Mouse (Mus musculus) neural tube, embryonic 15.5 days (tissue): ENCODE data around the gene Tmem82. TPM values are rescaled to one million over a fixed set of nuclear protein-coding genes. Genes with fewer than 3 reads are reported as not detected.

Experiments used
- ATAC-seq: fragments of 200-750 bp; cut with Nextera tagmentation; 2 replicates; pipeline ENCODE4 v1.8.0; 2017; ENCODE audit warnings: mild to moderate bottlenecking, moderate TSS enrichment, moderate library complexity; ENCODE audit not compliant: low FRiP score
- H3K27ac ChIP-seq: fragments of 300-500 bp; sonication (generic); replicated peaks from 2 replicates; pipeline ENCODE4 v1.5.1; 2015; ENCODE audit warnings: mild to moderate bottlenecking, inconsistent platforms
- H3K27me3 ChIP-seq: fragments of 300-500 bp; sonication (generic); replicated peaks from 2 replicates; pipeline ENCODE4 v1.6.1; 2015; ENCODE audit warnings: inconsistent platforms
- H3K36me3 ChIP-seq: fragments of 300-500 bp; sonication (generic); 2 replicates; pipeline ENCODE4 v1.6.1; 2015; ENCODE audit warnings: inconsistent platforms
- H3K4me1 ChIP-seq: fragments of 300-500 bp; sonication (generic); 2 replicates; pipeline ENCODE4 v1.6.1; 2015; ENCODE audit warnings: inconsistent platforms
- H3K4me2 ChIP-seq: fragments of 300-500 bp; sonication (generic); 2 replicates; pipeline ENCODE4 v1.6.1; 2015; ENCODE audit warnings: inconsistent platforms, mild to moderate bottlenecking, moderate library complexity
- H3K4me3 ChIP-seq: fragments of 300-500 bp; sonication (generic); replicated peaks from 2 replicates; pipeline ENCODE4 v1.5.1; 2015; ENCODE audit warnings: mild to moderate bottlenecking, inconsistent platforms
- H3K9ac ChIP-seq: fragments of 300-500 bp; sonication (generic); replicated peaks from 2 replicates; pipeline ENCODE4 v1.6.1; 2015; ENCODE audit warnings: mild to moderate bottlenecking, inconsistent platforms
- H3K9me3 ChIP-seq: fragments of 300-500 bp; sonication (generic); replicated peaks from 2 replicates; pipeline ENCODE4 v1.6.1; 2016; ENCODE audit warnings: inconsistent platforms
- WGBS: fragments of 180-500 bp; shearing (Covaris S2); methylation state at CpG from one replicate; pipeline ENCODE4 v1.1.7; 2015; ENCODE audit warnings: mixed read lengths; 5-methylcytosine and 5-hydroxymethylcytosine counted together
- polyA plus RNA-seq: library from polyadenylated mRNA; unstranded; fragments of >200 nt; fragmentation: Nextera tagmentation; extraction: Ambion mirVana; gene quantifications from 2 replicates; pipeline ENCODE4 v1.2.1, GENCODE M21; 2015

Gene Tmem82
- polyA plus RNA-seq = 0.18 and 0.88 TPM in 2 replicates

GRCm38 (mm10) chr4:141618565-141619243 is at the start of gene Tmem82:
Gene Tmem82, minus strand, starts transcription at chr4:141618633.
- Histone ChIP-seq H3K4me3 (0 out of 2 replicates have a peak within 1 kb of the TSS, but pooled peaks have one; percentile 12), H3K27me3 (no peaks in the 10 kb centered on the region; the same call in 1 of the 2 replicates), H3K36me3 (no peaks in the 10 kb centered on the region), H3K27ac (no peak within 1 kb of the TSS), H3K4me1 (peaks cover 13% of the 10 kb centered on the region), H3K9ac (peak within 1 kb of the TSS; percentile 28; the same call in 1 of the 2 replicates), H3K9me3 (no peaks in the 10 kb centered on the region), H3K4me2 (peak within 1 kb of the TSS; percentile 48)
- 30% methylated on average over 19 of the region's 20 CpGs for WGBS
- no peak for ATAC-seq

DNA sequence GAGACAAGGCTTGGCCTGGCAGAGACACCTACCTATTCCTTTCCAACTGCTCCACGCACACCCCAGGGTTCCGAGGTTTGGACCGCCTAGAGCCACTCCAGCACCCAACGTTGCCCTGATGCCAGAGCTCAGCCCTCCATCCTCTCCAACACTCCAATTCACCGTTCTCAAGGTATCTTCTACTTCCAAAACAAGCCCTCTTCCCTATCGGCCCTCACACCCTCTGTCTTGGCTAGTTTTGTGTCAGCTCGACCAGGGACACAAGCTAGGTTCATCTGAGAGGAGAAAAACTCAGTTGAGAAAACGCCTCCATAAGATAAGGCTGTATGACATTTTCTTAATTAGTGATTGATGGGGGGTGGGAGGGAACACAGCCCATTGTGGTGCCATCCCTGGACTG is 46.4 kb upstream of the Tmem82 start, which contains the start of gene Plekhm2:
TSS of gene Plekhm2 (minus strand) at position 101 of the 400 bp plus-strand sequence.
- ATAC-seq = peak; percentile 36
- WGBS = 76% methylated on average over 8 of the region's 8 CpGs
- no peaks in the 10 kb centered on the region for H3K9me3 ChIP-seq

DNA sequence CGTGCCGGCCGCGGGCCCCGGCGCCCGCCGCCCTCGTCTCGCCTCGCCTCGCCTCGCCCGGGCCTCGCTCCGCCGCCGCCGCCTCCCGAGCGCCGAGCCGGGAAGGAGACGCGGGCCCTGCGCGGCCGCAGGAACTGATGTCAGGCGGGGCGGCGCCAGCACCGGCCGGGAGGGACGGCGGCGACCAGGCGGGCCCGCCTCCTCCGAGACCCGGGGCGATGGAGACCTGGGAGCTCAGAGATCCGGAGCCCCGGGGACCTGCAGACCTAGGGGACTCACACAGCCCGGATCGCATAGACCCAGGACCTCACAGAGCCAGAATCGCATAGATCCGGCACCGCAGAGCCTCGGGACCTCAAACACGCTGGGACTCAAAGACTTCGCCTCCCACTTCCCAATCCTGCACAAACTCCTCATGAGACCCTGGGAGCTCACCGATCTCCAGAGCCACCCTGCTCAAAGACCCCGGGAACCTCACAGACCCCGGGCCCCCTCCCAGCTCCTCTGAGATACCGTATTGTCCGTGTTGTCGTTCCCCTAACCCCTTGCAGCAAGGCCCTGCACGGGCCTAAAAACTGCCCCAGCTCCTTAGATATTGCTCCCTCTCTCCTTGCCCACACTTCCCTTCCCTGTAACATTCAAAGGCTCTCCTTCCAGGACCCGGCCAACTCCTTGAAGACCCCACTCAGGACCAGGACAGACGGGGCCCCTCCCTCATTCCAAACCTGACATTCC is 45.7 kb upstream of the Tmem82 start:
- H3K27me3 ChIP-seq = no peaks in the 10 kb centered on the region
- peak; percentile 88 for ATAC-seq
- peak overlapping the region; percentile 92 for H3K4me2 ChIP-seq
- no peaks in the 10 kb centered on the region for H3K9me3 ChIP-seq
- H3K4me3 ChIP-seq = peak overlapping the region; percentile 79
- H3K9ac ChIP-seq = peak overlapping the region; percentile 93
- WGBS = 1% methylated on average over 37 of the region's 60 CpGs
- H3K36me3 ChIP-seq = peaks cover 9% of the 10 kb centered on the region; the same call in 1 of the 2 replicates
- peak overlapping the region; percentile 85 for H3K27ac ChIP-seq
- H3K4me1 ChIP-seq = peaks cover 28% of the 10 kb centered on the region

More for the DNA sequence above, 46.4 kb upstream of the Tmem82 start, which contains the start of gene Plekhm2:
- Histone ChIP-seq H3K27ac (peak within 1 kb of the TSS; percentile 85), H3K4me3 (peak within 1 kb of the TSS; percentile 79), H3K27me3 (no peaks in the 10 kb centered on the region), H3K9ac (peak within 1 kb of the TSS; percentile 93), H3K4me2 (peak within 1 kb of the TSS; percentile 92), H3K4me1 (peaks cover 28% of the 10 kb centered on the region), H3K36me3 (peaks cover 9% of the 10 kb centered on the region; the same call in 1 of the 2 replicates)

GRCm38 (mm10) chr4:141663122-141663931 is 44.9 kb upstream of the Tmem82 start:
- no peaks in the 10 kb centered on the region for H3K9me3 ChIP-seq
- ATAC-seq = peak; percentile 37; the same call in 1 of the 2 replicates
- WGBS = 3% methylated on average over 45 of the region's 47 CpGs
- H3K4me1 ChIP-seq = peaks cover 28% of the 10 kb centered on the region
- peak overlapping the region; percentile 93 for H3K9ac ChIP-seq
- peaks cover 9% of the 10 kb centered on the region; the same call in 1 of the 2 replicates for H3K36me3 ChIP-seq
- H3K27ac ChIP-seq = peak overlapping the region; percentile 85
- H3K27me3 ChIP-seq = no peaks in the 10 kb centered on the region
- H3K4me3 ChIP-seq = peak overlapping the region; percentile 79
- H3K4me2 ChIP-seq = peak overlapping the region; percentile 92

DNA sequence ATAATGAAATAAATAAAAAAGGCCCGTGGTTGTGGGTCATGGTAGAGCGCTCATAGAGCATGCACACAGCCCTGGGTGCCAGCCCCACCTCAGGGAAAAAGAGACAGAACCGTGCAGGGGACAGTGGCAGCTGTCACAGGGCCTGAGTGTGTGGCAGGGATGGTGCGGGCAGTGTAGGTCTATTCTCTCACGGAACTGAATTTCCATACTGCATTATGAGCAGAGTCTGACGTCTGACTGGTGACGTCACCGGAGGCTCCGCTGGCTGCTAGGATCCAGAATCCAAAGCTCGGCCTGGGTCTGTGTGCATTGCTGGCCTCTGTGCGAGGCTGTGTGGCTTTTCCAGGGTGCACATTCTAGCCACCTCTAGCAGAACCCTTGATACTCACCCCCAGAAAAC is 42.5 kb upstream of the Tmem82 start:
- WGBS = 83% methylated on average over 11 of the region's 11 CpGs
- Histone ChIP-seq H3K4me3 (no peak overlapping the region), H3K4me1 (peaks cover 28% of the 10 kb centered on the region), H3K27me3 (no peaks in the 10 kb centered on the region), H3K4me2 (no peak overlapping the region), H3K27ac (no peak overlapping the region), H3K36me3 (peaks cover 14% of the 10 kb centered on the region; the same call in 1 of the 2 replicates), H3K9ac (no peak overlapping the region), H3K9me3 (no peaks in the 10 kb centered on the region)
- ATAC-seq = no peak

DNA sequence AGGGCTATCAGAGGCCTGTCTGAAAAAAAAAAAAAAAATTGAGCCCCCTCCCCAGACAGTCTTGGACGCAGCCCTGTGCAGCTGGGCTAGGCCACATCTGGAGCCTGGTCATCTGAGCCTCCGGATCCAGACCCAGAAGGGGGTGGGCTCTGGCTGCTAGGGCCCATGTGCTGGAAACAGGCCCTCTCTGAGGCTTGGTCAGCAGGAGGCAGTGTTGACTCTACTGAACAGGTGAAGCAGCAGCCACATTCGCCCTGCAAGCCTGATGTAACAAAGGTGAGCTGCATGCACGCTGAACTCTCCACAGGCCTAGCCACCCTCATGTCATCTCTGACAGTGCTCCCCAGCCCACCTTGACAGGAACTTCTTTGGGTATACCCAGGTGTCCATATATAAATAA is 41.3 kb upstream of the Tmem82 start:
- Histone ChIP-seq H3K4me1 (peaks cover 23% of the 10 kb centered on the region), H3K9me3 (no peaks in the 10 kb centered on the region), H3K4me3 (no peak overlapping the region)

GRCm38 (mm10) chr4:141658846-141659484 is 40.5 kb upstream of the Tmem82 start:
- 92% methylated on average over 6 of the region's 6 CpGs for WGBS
- H3K4me3 ChIP-seq = no peak overlapping the region
- H3K4me2 ChIP-seq = no peak overlapping the region

More for the DNA sequence above, 41.3 kb upstream of the Tmem82 start:
- no peak overlapping the region for H3K27ac ChIP-seq
- no peak for ATAC-seq
- H3K4me2 ChIP-seq = no peak overlapping the region
- peaks cover 14% of the 10 kb centered on the region; the same call in 1 of the 2 replicates for H3K36me3 ChIP-seq
- no peaks in the 10 kb centered on the region for H3K27me3 ChIP-seq
- 74% methylated on average over 4 of the region's 4 CpGs for WGBS
- no peak overlapping the region for H3K9ac ChIP-seq

GRCm38 (mm10) chr4:141656932-141657331 is 38.5 kb upstream of the Tmem82 start:
- no peak overlapping the region for H3K4me3 ChIP-seq
- no peak overlapping the region for H3K4me2 ChIP-seq
- WGBS = 78% methylated on average over 8 of the region's 8 CpGs
- H3K4me1 ChIP-seq = peaks cover 8% of the 10 kb centered on the region
- no peaks in the 10 kb centered on the region for H3K27me3 ChIP-seq
- H3K27ac ChIP-seq = no peak overlapping the region
- ATAC-seq = no peak
- H3K36me3 ChIP-seq = peaks cover 21% of the 10 kb centered on the region
- no peak overlapping the region for H3K9ac ChIP-seq
- H3K9me3 ChIP-seq = no peaks in the 10 kb centered on the region

More at GRCm38 (mm10) chr4:141658846-141659484, 40.5 kb upstream of the Tmem82 start:
- no peak overlapping the region for H3K9ac ChIP-seq
- no peak for ATAC-seq
- no peak overlapping the region for H3K27ac ChIP-seq
- H3K4me1 ChIP-seq = peaks cover 22% of the 10 kb centered on the region
- peaks cover 14% of the 10 kb centered on the region; the same call in 1 of the 2 replicates for H3K36me3 ChIP-seq
- H3K9me3 ChIP-seq = no peaks in the 10 kb centered on the region
- H3K27me3 ChIP-seq = no peaks in the 10 kb centered on the region

GRCm38 (mm10) chr4:141655908-141656608 is 37.6 kb upstream of the Tmem82 start:
- Histone ChIP-seq H3K9ac (no peak overlapping the region), H3K4me2 (no peak overlapping the region), H3K9me3 (no peaks in the 10 kb centered on the region), H3K36me3 (peaks cover 23% of the 10 kb centered on the region), H3K27me3 (no peaks in the 10 kb centered on the region), H3K4me1 (peaks cover 5% of the 10 kb centered on the region), H3K27ac (no peak overlapping the region), H3K4me3 (no peak overlapping the region)
- WGBS = 87% methylated on average over 12 of the region's 12 CpGs
- no peak for ATAC-seq

GRCm38 (mm10) chr4:141654509-141654908 is 36.1 kb upstream of the Tmem82 start:
- H3K36me3 ChIP-seq = peaks cover 16% of the 10 kb centered on the region
- H3K9ac ChIP-seq = no peak overlapping the region
- no peaks in the 10 kb centered on the region for H3K27me3 ChIP-seq
- 88% methylated on average over 6 of the region's 6 CpGs for WGBS
- no peak overlapping the region for H3K4me2 ChIP-seq
- ATAC-seq = no peak
- peaks cover 8% of the 10 kb centered on the region for H3K4me1 ChIP-seq
- no peaks in the 10 kb centered on the region for H3K9me3 ChIP-seq
- peak overlapping the region; percentile 49; the same call in 1 of the 2 replicates for H3K27ac ChIP-seq
- no peak overlapping the region for H3K4me3 ChIP-seq
